Mouse (Mus musculus) brown adipose tissue, adult 24 weeks (tissue): Measurements from ENCODE around the gene Sct. TPM values are rescaled to one million over a fixed set of nuclear protein-coding genes. Genes with fewer than 3 reads are reported as not detected.
"Not testable (repeated sequence)": the region's sequence is repeated elsewhere in the genome, so short reads cannot be mapped to it uniquely, and the experiment has no call there.

Source experiments
- H3K27ac ChIP-seq: fragments of 200-500 bp; replicated peaks from 2 replicates; pipeline ENCODE4 v1.5.1; 2012; ENCODE audit warnings: low read depth, mild to moderate bottlenecking, low read length
- H3K4me1 ChIP-seq: fragments of 200-500 bp; 2 replicates; pipeline ENCODE4 v1.6.1; 2012; ENCODE audit warnings: low read length, mixed read lengths; ENCODE audit not compliant: control insufficient read depth, insufficient read depth, insufficient read length
- H3K4me3 ChIP-seq: fragments of 200-500 bp; 2 replicates; pipeline ENCODE4 v1.5.1; 2012; ENCODE audit warnings: low read depth, mild to moderate bottlenecking, low read length, moderate library complexity; ENCODE audit not compliant: insufficient read depth
- polyA plus RNA-seq: library from polyadenylated mRNA; stranded (reverse); fragments of >200 nt; gene quantifications from 2 replicates; pipeline ENCODE4 v1.2.4, GENCODE M21; 2012; ENCODE audit not compliant: missing spikeins, insufficient read depth, insufficient read length

The Sct gene
- polyA plus RNA-seq, 1 experiment = not detected

DNA sequence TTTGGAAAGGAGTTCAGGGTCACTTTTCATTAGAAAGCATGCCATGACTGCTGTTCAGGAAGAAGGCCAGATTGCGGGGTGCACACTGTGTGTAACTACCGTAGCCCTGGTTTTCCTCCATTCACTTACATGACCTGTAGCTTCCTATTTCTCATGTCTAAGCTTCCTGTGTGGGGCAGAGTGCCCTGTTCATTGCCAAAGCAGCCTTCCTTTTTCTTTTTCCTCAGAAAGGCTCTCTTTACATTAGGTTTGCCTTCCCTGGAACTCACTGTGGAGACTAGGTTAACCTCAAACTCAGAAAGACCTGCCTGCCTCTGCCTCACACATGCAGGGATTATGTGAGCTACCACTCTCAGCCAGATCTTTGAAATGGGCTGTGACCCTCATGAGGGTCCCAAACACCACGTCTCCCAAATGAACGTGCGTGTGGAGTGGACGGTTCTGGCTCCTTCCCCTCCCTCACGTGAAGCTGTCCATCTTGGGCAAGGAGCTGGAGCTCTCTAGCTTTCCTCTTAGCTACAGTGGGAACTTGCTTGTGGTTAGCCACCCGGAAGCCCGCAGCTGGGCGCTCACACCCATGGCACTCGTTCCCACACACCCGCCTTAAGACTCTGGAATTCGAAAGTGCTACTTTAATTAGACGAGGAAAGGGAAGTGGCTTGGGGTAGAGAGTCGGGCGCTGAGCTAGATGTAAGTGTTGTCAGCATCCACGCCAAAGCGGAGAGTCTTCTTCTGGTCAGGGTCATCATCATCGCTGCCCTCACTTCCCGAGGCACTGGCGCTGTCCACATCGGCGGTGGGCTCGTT, 10.3 kb downstream of the Sct start:
- peak overlapping the region; percentile 45; the same call in 1 of the 2 replicates for H3K27ac ChIP-seq
- peak overlapping the region; percentile 36; the same call in 1 of the 2 replicates for H3K4me3 ChIP-seq
- H3K4me1 ChIP-seq = 0 out of 2 replicates have a peak, but pooled peaks cover 2% of the 10 kb centered on the region

GRCm38 (mm10) chr7:141265739-141266561, 13.0 kb downstream of the Sct start, which contains the start of gene Irf7:
TSS of gene Irf7 (minus strand) at chr7:141266481.
- peak within 1 kb of the TSS; percentile 68 for H3K27ac ChIP-seq
- peaks cover 2% of the 10 kb centered on the region; the same call in 1 of the 2 replicates for H3K4me1 ChIP-seq
- peak within 1 kb of the TSS; percentile 83 for H3K4me3 ChIP-seq

GRCm38 (mm10) chr7:141265411-141265738, 13.6 kb downstream of the Sct start:
- Histone ChIP-seq H3K4me1 (peaks cover 2% of the 10 kb centered on the region; the same call in 1 of the 2 replicates), H3K4me3 (peak overlapping the region; percentile 83), H3K27ac (no peak overlapping the region)

- no peak overlapping the region for H3K27ac ChIP-seq
- peaks cover 2% of the 10 kb centered on the region; the same call in 1 of the 2 replicates for H3K4me1 ChIP-seq
- peak overlapping the region; percentile 83 for H3K4me3 ChIP-seq
Measured at GRCm38 (mm10) chr7:141264761-141265410, 14.0 kb downstream of the Sct start.

- peaks cover 2% of the 10 kb centered on the region; the same call in 1 of the 2 replicates for H3K4me1 ChIP-seq
- H3K27ac ChIP-seq = no peak overlapping the region
- no peak overlapping the region for H3K4me3 ChIP-seq
Measured at GRCm38 (mm10) chr7:141264041-141264700, 14.8 kb downstream of the Sct start.

- H3K4me3 ChIP-seq = no peak overlapping the region
- H3K4me1 ChIP-seq = peaks cover 2% of the 10 kb centered on the region; the same call in 1 of the 2 replicates
- H3K27ac ChIP-seq = no peak overlapping the region
Measured at GRCm38 (mm10) chr7:141263640-141264039, 15.3 kb downstream of the Sct start.

GRCm38 (mm10) chr7:141261480-141261879, 17.5 kb downstream of the Sct start:
- Histone ChIP-seq H3K4me1 (peaks cover 2% of the 10 kb centered on the region; the same call in 1 of the 2 replicates), H3K4me3 (no peak overlapping the region), H3K27ac (no peak overlapping the region)

- Histone ChIP-seq H3K4me3 (no peak overlapping the region), H3K4me1 (no peaks in the 10 kb centered on the region; the same call in 1 of the 2 replicates), H3K27ac (no peak overlapping the region)
Measured at GRCm38 (mm10) chr7:141256159-141256558, 22.8 kb downstream of the Sct start.

DNA sequence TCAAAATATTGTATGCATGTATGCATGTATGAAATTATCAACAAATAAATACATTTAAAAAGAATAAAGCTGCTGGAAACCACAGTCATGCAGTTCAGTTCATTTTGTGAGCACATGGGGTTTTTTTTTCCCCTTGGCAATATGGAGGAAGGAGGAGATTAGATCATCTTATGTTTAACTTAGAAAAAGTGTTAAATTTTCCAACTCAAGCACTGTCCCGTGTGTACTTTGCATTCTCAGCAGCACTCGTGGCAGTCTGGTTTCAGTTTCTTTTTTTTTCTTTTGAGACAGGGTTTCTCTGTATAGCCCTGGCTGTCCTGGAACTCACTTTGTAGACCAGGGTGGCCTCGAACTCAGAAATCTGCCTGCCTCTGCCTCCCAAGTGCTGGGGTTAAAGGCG, 28.4 kb downstream of the Sct start:
- H3K4me3 ChIP-seq, H3K4me1 ChIP-seq, H3K27ac ChIP-seq: not testable (repeated sequence)

GRCm38 (mm10) chr7:141231551-141231950, 47.4 kb downstream of the Sct start:
- H3K4me3 ChIP-seq = no peak overlapping the region
- H3K27ac ChIP-seq = no peak overlapping the region

GRCm38 (mm10) chr7:141231111-141231510, 47.8 kb downstream of the Sct start:
- Histone ChIP-seq H3K27ac (no peak overlapping the region), H3K4me3 (no peak overlapping the region), H3K4me1 (peaks cover 9% of the 10 kb centered on the region)

More at GRCm38 (mm10) chr7:141231551-141231950, 47.4 kb downstream of the Sct start:
- peaks cover 9% of the 10 kb centered on the region for H3K4me1 ChIP-seq

GRCm38 (mm10) chr7:141230570-141230969, 48.4 kb downstream of the Sct start:
- Histone ChIP-seq H3K4me1 (peaks cover 9% of the 10 kb centered on the region), H3K27ac (no peak overlapping the region), H3K4me3 (no peak overlapping the region)

DNA sequence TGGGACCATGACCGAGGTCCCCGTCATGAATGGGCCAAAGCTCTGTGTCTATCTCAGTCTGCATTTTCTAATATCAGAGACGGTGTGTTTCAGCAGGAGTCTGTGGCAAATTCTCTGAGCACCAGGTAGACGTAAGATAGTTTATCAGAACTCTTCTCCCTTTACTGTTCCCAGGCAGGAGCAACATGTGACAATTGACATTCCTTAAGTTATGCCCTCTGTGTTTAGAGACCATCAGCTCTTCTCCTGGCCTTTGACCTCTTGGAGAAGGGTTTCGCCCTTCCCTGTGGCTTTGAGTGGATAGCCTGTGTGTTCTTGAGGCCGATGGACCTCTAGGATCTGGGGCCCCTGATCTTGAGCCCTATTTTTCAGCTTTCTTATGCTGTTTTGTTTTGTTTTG, 49.2 kb downstream of the Sct start:
- Histone ChIP-seq H3K27ac (0 out of 2 replicates have a peak overlapping the region, but pooled peaks have one; percentile 19), H3K4me3 (peak overlapping the region; percentile 83)

More for the DNA sequence above, 49.2 kb downstream of the Sct start:
- peaks cover 9% of the 10 kb centered on the region for H3K4me1 ChIP-seq
